Mouse (Mus musculus): ENCODE measurements around the gene Gm16434.
"Not testable (repeated sequence)": the region's sequence is repeated elsewhere in the genome, so short reads cannot be mapped to it uniquely, and the experiment has no call there.

Gm16434 gene

DNA sequence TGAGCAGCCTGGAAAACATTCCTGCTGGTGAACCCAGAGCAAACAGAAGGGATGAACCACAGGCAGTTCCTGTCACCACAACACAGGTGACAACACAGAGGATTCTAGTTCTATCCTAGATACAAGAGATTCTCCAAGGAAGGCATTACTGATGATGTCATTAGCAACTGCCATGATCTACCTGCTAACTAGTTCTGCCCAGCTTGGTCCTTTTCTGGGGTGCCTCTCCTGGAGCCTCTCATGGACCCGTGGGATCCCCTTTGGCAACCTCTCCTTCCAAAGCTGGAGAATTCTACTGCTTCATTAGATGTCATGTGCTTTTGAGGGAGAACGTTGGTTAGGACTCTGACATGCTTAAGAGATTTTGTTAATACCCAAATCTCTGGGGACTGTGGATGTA lies at the start of gene Gm16434:
Gene Gm16434 (minus strand): TSS at position 101 of the 400 bp plus-strand sequence.
- ATAC-seq (ENCODE audit: insufficient number of reproducible peaks, low FRiP score, low TSS enrichment) = not testable (repeated sequence)

DNA sequence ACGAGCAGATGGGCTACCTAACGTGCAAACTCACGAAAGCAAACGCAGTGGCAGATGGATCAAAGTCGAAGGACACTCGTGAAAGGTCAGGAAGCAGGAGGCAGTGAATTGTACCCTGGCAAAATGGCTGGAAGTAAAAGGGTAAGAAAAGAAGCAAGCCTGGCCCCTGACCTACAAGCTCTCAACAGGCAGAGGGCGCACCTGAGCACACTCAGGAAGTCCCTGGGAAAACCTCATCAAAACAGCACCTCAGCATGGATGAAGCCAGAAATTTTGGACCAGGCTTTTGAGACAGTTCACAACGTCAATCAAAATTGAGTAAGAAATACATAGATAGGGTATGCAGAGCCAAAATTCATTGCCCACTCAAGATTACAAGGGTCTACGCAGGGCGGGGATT lies 49.2 kb upstream of the Gm16434 start:
- ATAC-seq (ENCODE audit: insufficient number of reproducible peaks, low FRiP score, low TSS enrichment) = not testable (repeated sequence)

DNA sequence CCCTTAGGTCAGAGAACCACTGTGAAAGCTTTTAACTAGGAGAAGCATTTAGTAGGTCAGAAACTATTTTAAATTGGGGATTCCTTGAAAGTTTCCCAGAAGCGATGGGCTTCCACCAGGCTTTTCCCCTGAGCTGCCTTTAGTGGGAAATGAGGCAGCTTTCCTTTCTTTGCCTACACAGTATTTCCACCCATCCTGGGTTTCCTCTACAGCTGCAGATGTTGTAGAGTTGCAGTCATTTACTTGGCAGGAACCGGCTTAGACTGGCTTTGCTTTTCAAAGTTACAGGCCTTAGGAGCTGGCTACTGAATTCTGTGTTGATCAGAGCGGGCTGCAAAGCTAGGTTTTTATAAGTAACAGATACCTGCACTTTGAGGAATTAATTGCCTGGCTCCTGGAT lies 5.7 kb upstream of the Gm16434 start:
- not testable (repeated sequence) for ATAC-seq (ENCODE audit: insufficient number of reproducible peaks, low FRiP score, low TSS enrichment)

DNA sequence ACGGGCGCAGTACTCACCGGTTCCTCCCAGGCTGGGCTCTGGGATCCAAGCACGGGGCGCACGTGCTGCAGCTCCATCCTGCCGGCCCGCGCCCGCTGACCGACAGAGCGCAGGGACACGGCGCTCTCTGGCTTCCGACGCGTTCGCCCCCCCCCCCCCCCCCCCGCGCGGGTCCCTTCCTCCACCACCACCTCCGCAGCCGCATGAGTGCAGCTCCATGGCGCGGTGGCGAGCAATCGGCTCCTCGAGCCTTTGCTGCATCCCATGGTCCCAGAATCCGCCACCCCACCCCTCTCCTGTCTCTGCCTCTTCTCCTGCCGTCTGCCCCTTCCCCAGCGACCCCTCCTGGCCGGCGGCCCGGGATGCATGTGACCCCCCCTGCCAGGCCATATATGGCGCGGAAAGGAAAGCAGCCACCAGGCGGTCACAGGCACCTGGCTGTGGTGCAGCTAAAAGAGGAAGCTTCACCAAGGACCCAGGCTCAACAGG lies 19.8 kb downstream of the Gm16434 start, which contains the start of gene Gm3512:
Gene Gm3512 (minus strand): TSS at position 51 of the 489 bp plus-strand sequence.
- ATAC-seq (ENCODE audit: insufficient number of reproducible peaks, low FRiP score, low TSS enrichment) = not testable (repeated sequence)

Measured in cerebellum, adult (tissue).